ENCODE assay signal across 11 mouse cellular contexts in the genomic region with DNA sequence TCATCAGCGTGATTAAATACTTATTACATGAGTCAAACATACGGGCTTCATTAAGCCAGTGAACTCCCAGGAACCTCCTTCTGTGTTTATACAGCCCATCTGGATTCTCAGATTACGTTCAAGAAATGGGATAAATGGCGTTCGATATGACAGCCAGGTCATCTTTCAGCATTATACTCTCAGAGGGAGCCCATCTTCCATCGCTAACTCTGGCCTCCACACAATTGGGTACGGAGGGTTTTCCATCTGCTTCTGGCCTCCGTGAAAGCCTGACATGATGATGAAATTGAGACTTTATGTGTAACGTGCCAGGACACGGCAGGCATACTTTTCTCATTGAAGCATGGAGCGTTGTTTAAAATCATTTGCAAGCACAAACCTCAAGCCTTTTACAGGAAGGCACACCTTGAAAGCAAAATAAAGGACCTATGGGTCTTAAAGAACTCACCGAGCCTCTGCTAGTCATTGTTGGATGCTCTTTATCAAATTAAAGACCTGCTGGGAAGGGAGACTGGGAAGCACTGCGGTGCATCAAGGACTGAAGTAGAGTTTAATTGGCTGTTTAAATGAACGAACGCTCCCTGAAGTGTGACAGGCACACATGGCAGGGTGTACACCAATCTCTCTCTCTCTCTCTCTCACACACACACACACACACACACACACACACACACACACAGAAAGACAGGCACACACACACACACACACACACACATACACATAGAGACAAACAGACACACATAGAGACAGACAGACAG.
DNase-seq lines count a peak whose midpoint lies in the region; ATAC-seq and TF ChIP-seq lines count a peak whose summit lies in the region.
"Had no signal": no experiment of that assay in that cellular context is flagged by ENCODE, and none has a peak within 500 bp of the region (broad histone marks: within the 10 kb centered on the region; RNA-seq: fewer than 3 reads in every experiment).

No protein-coding gene starts in this region.

- H3K9ac ChIP-seq in kidney, postnatal 0 days (ENCODE audit: low read depth, low read length): no peak overlapping the region
- H3K9ac ChIP-seq in embryonic facial prominence, embryonic 15.5 days: no peak overlapping the region
- H3K9ac ChIP-seq in neural tube, embryonic 15.5 days (replicated peaks): no peak overlapping the region
- H3K9ac ChIP-seq: liver, postnatal 0 days had no signal

- 0 out of 2 replicates have a peak, but pooled peaks cover 4% of the 10 kb centered on the region for H3K4me1 ChIP-seq in kidney, postnatal 0 days (replicated peaks; ENCODE audit: insufficient read depth, low read length)
- peaks cover 39% of the 10 kb centered on the region for H3K4me1 ChIP-seq in embryonic facial prominence, embryonic 15.5 days
- H3K4me1 ChIP-seq in neural tube, embryonic 15.5 days: peaks cover 26% of the 10 kb centered on the region

- H3K4me3 ChIP-seq in kidney, postnatal 0 days (replicated peaks; ENCODE audit: low read depth, low read length): no peak overlapping the region
- no peak overlapping the region for H3K4me3 ChIP-seq in embryonic facial prominence, embryonic 15.5 days (replicated peaks)
- H3K4me3 ChIP-seq in neural tube, embryonic 15.5 days (replicated peaks): no peak overlapping the region

- peak; percentile 21 to 28 for DNase-seq in cerebellum, postnatal 10 days
- DNase-seq in cerebellum, adult 9-11 months: no peak
- no peak for DNase-seq in kidney, postnatal 0 days (ENCODE audit: low spot score)
- no peak for DNase-seq in kidney, adult 18-20 months
- DNase-seq in frontal cortex, postnatal 10 days (ENCODE audit: low spot score in 2 of 2): no peak
- DNase-seq: cerebellum, adult 11-12 months; liver, postnatal 0 days; right cerebral cortex, postnatal 25 days had no signal

- H3K27me3 ChIP-seq in kidney, postnatal 0 days (ENCODE audit: insufficient read depth, low read length): no peaks in the 10 kb centered on the region
- H3K27me3 ChIP-seq in embryonic facial prominence, embryonic 15.5 days: no peaks in the 10 kb centered on the region
- H3K27me3 ChIP-seq in neural tube, embryonic 15.5 days (replicated peaks): no peaks in the 10 kb centered on the region

- no peak overlapping the region for H3K27ac ChIP-seq in kidney, postnatal 0 days
- peak overlapping the region; percentile 24; the same call in 1 of the 2 replicates for H3K27ac ChIP-seq in embryonic facial prominence, embryonic 15.5 days (replicated peaks)
- H3K27ac ChIP-seq in neural tube, embryonic 15.5 days (replicated peaks): peak overlapping the region; percentile 34; the same call in 1 of the 2 replicates

- no peak for TF ChIP-seq CTCF in kidney, postnatal 0 days (IDR thresholded peaks at IDR 0.05; ENCODE audit: low read depth)

- no peaks in the 10 kb centered on the region for H3K36me3 ChIP-seq in kidney, postnatal 0 days (ENCODE audit: insufficient read depth, low read length)
- no peaks in the 10 kb centered on the region for H3K36me3 ChIP-seq in embryonic facial prominence, embryonic 15.5 days
- no peaks in the 10 kb centered on the region for H3K36me3 ChIP-seq in neural tube, embryonic 15.5 days

- H3K4me2 ChIP-seq in kidney, postnatal 0 days (ENCODE audit: low read length): 0 out of 2 replicates have a peak overlapping the region, but pooled peaks have one; percentile 7
- H3K4me2 ChIP-seq in embryonic facial prominence, embryonic 15.5 days (replicated peaks): peak overlapping the region; percentile 26; the same call in 1 of the 2 replicates
- peak overlapping the region; percentile 28 for H3K4me2 ChIP-seq in neural tube, embryonic 15.5 days

- no peaks in the 10 kb centered on the region for H3K9me3 ChIP-seq in kidney, postnatal 0 days (replicated peaks; ENCODE audit: low read length)
- H3K9me3 ChIP-seq in embryonic facial prominence, embryonic 15.5 days (replicated peaks): no peaks in the 10 kb centered on the region
- H3K9me3 ChIP-seq in neural tube, embryonic 15.5 days (replicated peaks): no peaks in the 10 kb centered on the region

- no peak for ATAC-seq in kidney, postnatal 0 days (replicated peaks; ENCODE audit: low FRiP score, low read depth)
- ATAC-seq in embryonic facial prominence, embryonic 15.5 days (ENCODE audit: insufficient number of reproducible peaks, low FRiP score, low TSS enrichment, low read depth): no peak
- ATAC-seq in neural tube, embryonic 15.5 days (ENCODE audit: low FRiP score): peak; percentile 71; the same call in 1 of the 2 replicates
- ATAC-seq in CD4-positive, CD25-positive, alpha-beta regulatory T cell, adult 4 months: no peak
- ATAC-seq: liver, postnatal 0 days had no signal

- WGBS in kidney, postnatal 0 days: 32% methylated on average over 15 of the region's 15 CpGs
- WGBS in embryonic facial prominence, embryonic 15.5 days: 10% methylated on average over 15 of the region's 15 CpGs
- WGBS in neural tube, embryonic 15.5 days: 37% methylated on average over 15 of the region's 15 CpGs

Comparison
In these comparisons a context has a peak if more than half of its experiments do, and no peak if none do; other contexts are left out.
1. DNase-seq: peak in cerebellum, postnatal 10 days (2 of 2); none in cerebellum, adult 9-11 months (single experiment), kidney, postnatal 0 days (single experiment), kidney, adult 18-20 months (single experiment) and frontal cortex, postnatal 10 days (0 of 2).
2. Peak in every context shown above with its lines, with median percentiles within 50 percentile points of each other: H3K4me2 ChIP-seq.